Mouse (Mus musculus): ENCODE results near the gene Ptdss2. TPM values are rescaled to one million over a fixed set of nuclear protein-coding genes. Genes with fewer than 3 reads are reported as not detected.
A peak's percentile ranks its signal among the peaks of the same experiment; 100 is the strongest.

Ptdss2 gene
- total and polyA plus RNA-seq, 3 experiments: 16.9 to 44.9 TPM; not detected in 1

- TF ChIP-seq TBP (IDR thresholded peaks at IDR 0.05; ENCODE audit: low read depth, low read length) (no peak), USF2 (IDR thresholded peaks at IDR 0.05; ENCODE audit: borderline replicate concordance in 1 of 2, insufficient read depth in 1 of 2, low read depth in 1 of 2, low read length in 2 of 2) (no peak), MEF2A (IDR thresholded peaks at IDR 0.05; ENCODE audit: extremely low read depth, insufficient replicate concordance, low read depth, low read length, poor library complexity, severe bottlenecking) (no peak), POLR2AphosphoS2 (IDR thresholded peaks at IDR 0.05; ENCODE audit: low read length) (no peak), CHD1 (IDR thresholded peaks at IDR 0.05; ENCODE audit: low read depth, low read length) (no peak), KAT2A (conservative IDR thresholded peaks at IDR 0.05; ENCODE audit: low read depth, low read length) (no peak)
- Histone ChIP-seq H3K9ac (ENCODE audit: control insufficient read depth, low read depth, low read length, poor library complexity, severe bottlenecking) (peak overlapping the region; percentile 54), H3K27ac (ENCODE audit: control insufficient read depth, low read depth, low read length) (peak overlapping the region; percentile 33), H3K4me1 (ENCODE audit: control insufficient read depth in 1 of 2, insufficient read depth in 2 of 2, low read length in 2 of 2) (peaks cover 0 to 15% of the 10 kb centered on the region in 2 experiments; a peak in 2 of 4 replicates), H3K36me3 (ENCODE audit: control insufficient read depth in 1 of 2, insufficient read depth in 2 of 2, low read length in 2 of 2) (peaks cover 0 to 7% of the 10 kb centered on the region in 2 experiments; a peak in 2 of 4 replicates), H3K4me3 (ENCODE audit: control insufficient read depth in 1 of 2, insufficient read depth in 1 of 2, low read depth in 2 of 2, low read length in 2 of 2) (peak overlapping the region; percentile 29 to 63), H3K27me3 (ENCODE audit: control insufficient read depth in 1 of 2, insufficient read depth in 2 of 2, low read length in 2 of 2) (no peaks in the 10 kb centered on the region), H3K79me2 (ENCODE audit: control insufficient read depth, insufficient read depth, low read length, poor library complexity) (no peaks in the 10 kb centered on the region), H3K9me3 (replicated peaks; ENCODE audit: insufficient read depth, low read length) (no peaks in the 10 kb centered on the region)
- DNase-seq (ENCODE audit: low read depth, low spot score): peak; percentile 18
These were observed 26.2 kb upstream of the Ptdss2 start for GRCm38 (mm10) chr7:141096021-141096420.

GRCm38 (mm10) chr7:141096649-141097056 lies 25.5 kb upstream of the Ptdss2 start:
- Histone ChIP-seq H3K9ac (ENCODE audit: control insufficient read depth, low read depth, low read length, poor library complexity, severe bottlenecking) (peak overlapping the region; percentile 54), H3K9me3 (replicated peaks; ENCODE audit: insufficient read depth, low read length) (no peaks in the 10 kb centered on the region), H3K79me2 (ENCODE audit: control insufficient read depth, insufficient read depth, low read length, poor library complexity) (no peaks in the 10 kb centered on the region), H3K36me3 (ENCODE audit: control insufficient read depth in 1 of 2, insufficient read depth in 2 of 2, low read length in 2 of 2) (peaks cover 0 to 7% of the 10 kb centered on the region in 2 experiments; a peak in 2 of 4 replicates), H3K27ac (ENCODE audit: control insufficient read depth, low read depth, low read length) (peak overlapping the region; percentile 33), H3K27me3 (ENCODE audit: control insufficient read depth in 1 of 2, insufficient read depth in 2 of 2, low read length in 2 of 2) (peaks cover 0 to 2% of the 10 kb centered on the region in 2 experiments; a peak in 1 of 4 replicates), H3K4me1 (ENCODE audit: control insufficient read depth in 1 of 2, insufficient read depth in 2 of 2, low read length in 2 of 2) (peaks cover 0 to 15% of the 10 kb centered on the region in 2 experiments; a peak in 2 of 4 replicates), H3K4me3 (ENCODE audit: control insufficient read depth in 1 of 2, insufficient read depth in 1 of 2, low read depth in 2 of 2, low read length in 2 of 2) (peak overlapping the region; percentile 36 to 63)
- DNase-seq (ENCODE audit: low read depth, low spot score): peak; percentile 93
- TF ChIP-seq CHD2 (IDR thresholded peaks at IDR 0.05; ENCODE audit: low read length) (no peak), TAL1 (IDR thresholded peaks at IDR 0.05; ENCODE audit: low read length) (no peak), SIN3A (IDR thresholded peaks at IDR 0.05; ENCODE audit: low read length) (peak; percentile 60), MAX (IDR thresholded peaks at IDR 0.05; ENCODE audit: low read length) (no peak), CTCF (IDR thresholded peaks at IDR 0.05 in 2 of 3, conservative IDR thresholded peaks at IDR 0.05 in 1 of 3; ENCODE audit: control insufficient read depth in 1 of 3, insufficient read depth in 1 of 3, low read depth in 2 of 3, low read length in 3 of 3, poor library complexity in 1 of 3, severe bottlenecking in 1 of 3) (peak in 2 of 3 experiments; percentile 3 to 47; a peak in 2 of 6 replicates), ZKSCAN1 (IDR thresholded peaks at IDR 0.05; ENCODE audit: low read depth, low read length) (no peak), BHLHE40 (IDR thresholded peaks at IDR 0.05; ENCODE audit: borderline replicate concordance, low read depth, low read length) (no peak), MAFK (IDR thresholded peaks at IDR 0.05; ENCODE audit: borderline replicate concordance, low read depth, low read length) (no peak), ZNF384 (IDR thresholded peaks at IDR 0.05; ENCODE audit: low read depth, low read length) (no peak), RCOR1 (IDR thresholded peaks at IDR 0.05; ENCODE audit: low read depth, low read length) (no peak), RAD21 (IDR thresholded peaks at IDR 0.05; ENCODE audit: low read depth, low read length) (peak; percentile 44), MXI1 (IDR thresholded peaks at IDR 0.05; ENCODE audit: low read depth, low read length) (peak; percentile 55), MAZ (IDR thresholded peaks at IDR 0.05; ENCODE audit: low read depth, low read length) (peak; percentile 74; the same call in 1 of the 2 replicates), NELFE (IDR thresholded peaks at IDR 0.05; ENCODE audit: low read depth, low read length) (peak; percentile 59), MYC (IDR thresholded peaks at IDR 0.05; ENCODE audit: low read depth, low read length) (no peak), POLR2A (IDR thresholded peaks at IDR 0.05; ENCODE audit: control insufficient read depth in 1 of 2, insufficient read depth in 1 of 2, low read depth in 1 of 2, low read length in 2 of 2, poor library complexity in 1 of 2) (peak in 1 of 2 experiments; percentile 69; a peak in 2 of 4 replicates), EP300 (IDR thresholded peaks at IDR 0.05; ENCODE audit: low read depth in 1 of 2, low read length in 2 of 2) (no peak; a peak in 1 of 4 replicates), POLR2AphosphoS5 (IDR thresholded peaks at IDR 0.05; ENCODE audit: borderline replicate concordance, low read depth, low read length) (no peak), E2F4 (IDR thresholded peaks at IDR 0.05; ENCODE audit: borderline replicate concordance, low read depth, low read length) (no peak), TCF12 (IDR thresholded peaks at IDR 0.05; ENCODE audit: low read depth, low read length) (no peak), CHD1 (IDR thresholded peaks at IDR 0.05; ENCODE audit: low read depth, low read length) (no peak), TBP (IDR thresholded peaks at IDR 0.05; ENCODE audit: low read depth, low read length) (0 out of 2 replicates have a peak, but pooled peaks have one; percentile 62), ZMIZ1 (IDR thresholded peaks at IDR 0.05; ENCODE audit: low read depth, low read length) (peak; percentile 65; the same call in 1 of the 2 replicates), NRF1 (IDR thresholded peaks at IDR 0.05; ENCODE audit: insufficient read depth, low read depth, low read length, poor library complexity, severe bottlenecking) (no peak), POLR2AphosphoS2 (IDR thresholded peaks at IDR 0.05; ENCODE audit: low read length) (0 out of 2 replicates have a peak, but pooled peaks have one; percentile 36), HCFC1 (IDR thresholded peaks at IDR 0.05; ENCODE audit: low read depth, low read length) (peak; percentile 76), ETS1 (IDR thresholded peaks at IDR 0.05; ENCODE audit: low read depth, low read length) (0 out of 2 replicates have a peak, but pooled peaks have one; percentile 6)

All from MEL (cell line).